Mouse (Mus musculus): ENCODE measurements at regions not wholly inside any gene's neighbourhood (a gene's known extent, or its start where the extent isn't known, plus 50 kb on each side); places are given as distances from the start of the nearest gene placed in this dataset.

DNA sequence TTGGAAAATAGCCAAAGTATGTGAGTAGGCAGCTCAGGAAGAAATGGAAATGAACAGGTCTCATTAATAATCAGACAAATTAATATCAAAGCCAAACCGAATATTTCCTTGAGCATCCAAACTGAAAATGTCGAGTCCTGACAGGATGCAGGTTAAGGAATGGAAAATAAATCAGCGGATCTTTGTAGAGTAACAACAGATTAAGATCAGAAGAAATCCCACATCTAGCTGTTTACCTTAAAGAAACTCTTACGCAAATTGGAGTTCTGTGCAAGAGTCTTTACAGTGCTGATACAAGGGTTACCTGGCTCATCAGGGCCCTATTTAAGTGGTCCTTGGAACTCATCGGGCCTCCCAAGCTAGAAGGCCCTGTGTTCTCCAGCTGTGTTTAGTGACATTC lies 92.0 kb downstream of the Gm19935 start:
- TF ChIP-seq CTCF (IDR thresholded peaks at IDR 0.05; ENCODE audit: insufficient read depth, low read length) (no peak), POLR2A (IDR thresholded peaks at IDR 0.05; ENCODE audit: borderline replicate concordance, extremely low read depth, low read depth, low read length) (no peak)

Measured in lung, adult 2 months (tissue).